In genomic region chr14:61056445-61056844, GRCm38 (mm10) we compare ENCODE assay signal across 9 mouse cellular contexts. TPM values are rescaled to one million over a fixed set of nuclear protein-coding genes. Genes with fewer than 3 reads are reported as not detected.
A peak's percentile ranks its signal among the peaks of the same experiment; 100 is the strongest.
DNase-seq lines count a peak whose midpoint lies in the region; ATAC-seq lines count a peak whose summit lies in the region.
"Had no signal": no experiment of that assay in that cellular context is flagged by ENCODE, and none has a peak within 500 bp of the region (broad histone marks: within the 10 kb centered on the region; RNA-seq: fewer than 3 reads in every experiment).

No protein-coding gene starts in this region.

- peak overlapping the region; percentile 69 for H3K4me2 ChIP-seq in heart, embryonic 11.5 days
- peak overlapping the region; percentile 67 for H3K4me2 ChIP-seq in hindbrain, embryonic 15.5 days

- no peak for DNase-seq in heart, adult 9 months (ENCODE audit: low spot score in 2 of 2)
- DNase-seq in T-cell, adult 2 months (ENCODE audit: low spot score): peak; percentile 82
- peak; percentile 83 for DNase-seq in naive thymus-derived CD4-positive, alpha-beta T cell, adult 2 months (ENCODE audit: low read depth)
- no peak for DNase-seq in layer of hippocampus, adult 11-12 months (ENCODE audit: low spot score)
- no peak for DNase-seq in cerebellum, postnatal 14 days
- DNase-seq in gastrocnemius, adult 8-10 months (ENCODE audit: low spot score in 2 of 2): no peak
- DNase-seq: gastrocnemius, adult 2 months had no signal

- no peaks in the 10 kb centered on the region for H3K36me3 ChIP-seq in heart, embryonic 11.5 days (ENCODE audit: control insufficient read depth, insufficient read depth, low read length)
- no peaks in the 10 kb centered on the region for H3K36me3 ChIP-seq in hindbrain, embryonic 15.5 days

- 0% methylated on average over 16 of the region's 16 CpGs for WGBS in heart, embryonic 11.5 days (ENCODE audit: insufficient replicate concordance)
- WGBS in hindbrain, embryonic 15.5 days: under 1% methylated on average over 16 of the region's 16 CpGs

- ATAC-seq in heart, embryonic 11.5 days (replicated peaks; ENCODE audit: insufficient number of reproducible peaks, low FRiP score, low TSS enrichment): no peak
- no peak for ATAC-seq in hindbrain, embryonic 15.5 days (ENCODE audit: low FRiP score, low read depth)

- peaks cover 16% of the 10 kb centered on the region for H3K4me1 ChIP-seq in heart, embryonic 11.5 days (ENCODE audit: control insufficient read depth, insufficient read depth, low read length)
- H3K4me1 ChIP-seq in hindbrain, embryonic 15.5 days (replicated peaks): peaks cover 13% of the 10 kb centered on the region

- H3K9me3 ChIP-seq in heart, embryonic 11.5 days (replicated peaks; ENCODE audit: control insufficient read depth, low read length): no peaks in the 10 kb centered on the region
- H3K9me3 ChIP-seq in hindbrain, embryonic 15.5 days: no peaks in the 10 kb centered on the region

- peak overlapping the region; percentile 42 for H3K4me3 ChIP-seq in heart, embryonic 11.5 days (ENCODE audit: low read depth, low read length)
- H3K4me3 ChIP-seq in hindbrain, embryonic 15.5 days: peak overlapping the region; percentile 35
- H3K4me3 ChIP-seq: gastrocnemius, adult 2 months had no signal

- peak overlapping the region; percentile 17 for H3K9ac ChIP-seq in heart, embryonic 11.5 days (ENCODE audit: low read depth, low read length)
- peak overlapping the region; percentile 38; the same call in 1 of the 2 replicates for H3K9ac ChIP-seq in hindbrain, embryonic 15.5 days

- no peaks in the 10 kb centered on the region for H3K27me3 ChIP-seq in heart, embryonic 11.5 days (ENCODE audit: control insufficient read depth, insufficient read depth, low read length)
- H3K27me3 ChIP-seq in hindbrain, embryonic 15.5 days: peaks cover 18% of the 10 kb centered on the region

- no peak overlapping the region for H3K27ac ChIP-seq in heart, embryonic 11.5 days (ENCODE audit: low read depth, low read length)
- H3K27ac ChIP-seq in hindbrain, embryonic 15.5 days (replicated peaks): no peak overlapping the region
- H3K27ac ChIP-seq: gastrocnemius, adult 2 months had no signal

RNA-seq across cellular contexts. Expression of gene Tnfrsf19, which starts 10.2 kb away (rescaled TPM):
- 29.6 and 30.1 TPM in 2 replicates for polyA plus RNA-seq in heart, embryonic 11.5 days (2014; fragmentation: Nextera tagmentation; extraction: Ambion mirVana)
- 32.1 and 32.3 TPM in 2 replicates for polyA plus RNA-seq in hindbrain, embryonic 15.5 days (2015; fragmentation: Nextera tagmentation; extraction: Ambion mirVana)
- 1 to 10 TPM; 4.0 to 8.4 (median 7.3) TPM for total RNA-seq in gastrocnemius, adult 8-10 months (2022)

Comparison
In these comparisons a context has a peak if more than half of its experiments do, and no peak if none do; other contexts are left out.
1. DNase-seq: peak in T-cell, adult 2 months (single experiment) and naive thymus-derived CD4-positive, alpha-beta T cell, adult 2 months (single experiment); none in heart, adult 9 months (0 of 2), layer of hippocampus, adult 11-12 months (single experiment), cerebellum, postnatal 14 days (0 of 2) and gastrocnemius, adult 8-10 months (0 of 2).